Mouse (Mus musculus): ENCODE data around the gene Hmgb1. TPM values are rescaled to one million over a fixed set of nuclear protein-coding genes. Genes with fewer than 3 reads are reported as not detected.

Gene Hmgb1
- 672 and 761 TPM in 2 replicates for polyA plus RNA-seq (2015; fragmentation: Nextera tagmentation; extraction: Ambion mirVana)

GRCm38 (mm10) chr5:149184104-149184843 lies at the start of gene Hmgb1, which contains the start of gene Uspl1:
TSS of gene Hmgb1 (minus strand) at chr5:149184489.
TSS of gene Uspl1 (plus strand) at chr5:149184350.

Other genes with a start within 250 kb of the Hmgb1 start
- gene Gm42791, start 189.3 kb downstream of the Hmgb1 start, polyA plus RNA-seq (2015; fragmentation: Nextera tagmentation; extraction: Ambion mirVana): 1.2 and 1.4 TPM in 2 replicates
- 23.8 and 24.4 TPM in 2 replicates for gene Uspl1, start 139 bp downstream of the Hmgb1 start, polyA plus RNA-seq (2015; fragmentation: Nextera tagmentation; extraction: Ambion mirVana)
- 28.6 and 38.3 TPM in 2 replicates for gene Alox5ap, start 80.3 kb upstream of the Hmgb1 start, polyA plus RNA-seq (2015; fragmentation: Nextera tagmentation; extraction: Ambion mirVana)
- 3.9 TPM in 2 replicates for gene Medag, start 227.3 kb upstream of the Hmgb1 start, polyA plus RNA-seq (2015; fragmentation: Nextera tagmentation; extraction: Ambion mirVana)

Data from adrenal gland, postnatal 0 days (tissue).